Mouse (Mus musculus): ENCODE results near the gene Snrnp200. TPM values are rescaled to one million over a fixed set of nuclear protein-coding genes. Genes with fewer than 3 reads are reported as not detected.

The Snrnp200 gene
- polyA plus RNA-seq, 1 experiment = 52.0 TPM

DNA sequence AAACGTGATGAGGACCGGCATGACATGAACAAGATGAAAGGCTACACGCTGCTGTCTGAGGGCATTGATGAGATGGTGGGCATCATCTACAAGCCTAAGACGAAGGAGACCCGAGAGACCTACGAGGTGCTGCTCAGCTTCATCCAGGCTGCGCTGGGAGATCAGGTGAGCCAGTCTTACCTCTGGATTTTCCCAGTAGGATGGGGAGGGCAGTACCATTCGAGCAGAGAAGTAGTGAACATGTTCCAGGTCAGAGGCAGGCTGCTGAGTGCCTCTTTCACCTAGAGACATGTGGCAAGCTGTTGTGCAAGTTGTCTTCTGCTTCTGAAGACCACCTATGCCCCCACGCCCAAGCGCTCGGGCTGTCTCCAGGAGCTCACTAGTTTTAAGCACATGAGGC, 2.5 kb downstream of the Snrnp200 start:
- Histone ChIP-seq H3K4me1 (ENCODE audit: control insufficient read depth, insufficient read depth, low read length) (peaks cover 3% of the 10 kb centered on the region; the same call in 1 of the 2 replicates), H3K4me3 (replicated peaks; ENCODE audit: extremely low read depth, low read depth, low read length) (no peak overlapping the region)
- no peak for DNase-seq
- WGBS = 93% methylated on average over 11 of the region's 11 CpGs
- TF ChIP-seq CTCF (IDR thresholded peaks at IDR 0.05; ENCODE audit: insufficient read depth, low read length) (no peak), POLR2A (IDR thresholded peaks at IDR 0.05; ENCODE audit: borderline replicate concordance, extremely low read depth, low read depth, low read length) (no peak)

- H3K4me1 ChIP-seq (ENCODE audit: control insufficient read depth, insufficient read depth, low read length) = no peaks in the 10 kb centered on the region
- no peak for DNase-seq
- H3K4me3 ChIP-seq (replicated peaks; ENCODE audit: extremely low read depth, low read depth, low read length) = no peak overlapping the region
- WGBS = 95% methylated on average over 5 of the region's 5 CpGs
- TF ChIP-seq CTCF (IDR thresholded peaks at IDR 0.05; ENCODE audit: insufficient read depth, low read length) (no peak), POLR2A (IDR thresholded peaks at IDR 0.05; ENCODE audit: borderline replicate concordance, extremely low read depth, low read depth, low read length) (no peak)
These were observed 9.6 kb downstream of the Snrnp200 start for GRCm38 (mm10) chr2:127217746-127218145.

- 100% methylated on average over 3 of the region's 3 CpGs for WGBS
- Histone ChIP-seq H3K4me1 (ENCODE audit: control insufficient read depth, insufficient read depth, low read length) (no peaks in the 10 kb centered on the region), H3K4me3 (replicated peaks; ENCODE audit: extremely low read depth, low read depth, low read length) (no peak overlapping the region)
- TF ChIP-seq POLR2A (IDR thresholded peaks at IDR 0.05; ENCODE audit: borderline replicate concordance, extremely low read depth, low read depth, low read length) (no peak), CTCF (IDR thresholded peaks at IDR 0.05; ENCODE audit: insufficient read depth, low read length) (no peak)
- no peak for DNase-seq
These were observed 17.1 kb downstream of the Snrnp200 start for GRCm38 (mm10) chr2:127225261-127225660.

DNA sequence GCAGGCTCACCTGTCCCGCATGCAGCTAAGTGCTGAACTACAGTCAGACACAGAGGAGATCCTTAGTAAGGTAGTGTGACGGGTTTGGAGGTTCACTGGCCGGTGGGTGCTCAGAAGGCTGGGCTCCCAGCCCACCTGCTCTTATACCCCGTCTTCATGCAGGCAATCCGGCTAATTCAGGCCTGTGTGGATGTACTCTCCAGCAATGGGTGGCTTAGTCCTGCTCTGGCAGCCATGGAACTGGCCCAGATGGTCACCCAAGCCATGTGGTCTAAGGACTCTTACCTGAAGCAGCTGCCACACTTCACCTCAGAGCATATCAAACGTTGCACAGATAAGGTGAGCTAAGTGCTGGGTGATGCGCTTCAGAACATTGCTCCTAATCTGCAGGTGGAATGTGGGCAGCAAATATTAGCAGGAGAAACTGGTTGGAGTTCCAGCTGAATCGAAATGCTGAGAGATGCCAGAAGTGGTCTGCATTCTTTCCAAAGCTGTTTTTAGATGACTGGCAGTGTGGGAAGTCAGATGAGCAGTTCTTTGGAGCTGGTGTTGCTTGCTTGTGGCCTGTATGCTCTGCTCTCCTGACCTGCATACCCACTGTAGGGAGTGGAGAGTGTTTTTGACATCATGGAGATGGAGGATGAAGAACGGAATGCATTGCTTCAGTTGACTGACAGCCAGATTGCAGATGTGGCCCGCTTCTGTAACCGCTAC, 29.9 kb downstream of the Snrnp200 start:
- H3K4me1 ChIP-seq (ENCODE audit: control insufficient read depth, insufficient read depth, low read length) = no peaks in the 10 kb centered on the region
- TF ChIP-seq CTCF (IDR thresholded peaks at IDR 0.05; ENCODE audit: insufficient read depth, low read length) (no peak), POLR2A (IDR thresholded peaks at IDR 0.05; ENCODE audit: borderline replicate concordance, extremely low read depth, low read depth, low read length) (no peak)
- H3K4me3 ChIP-seq (replicated peaks; ENCODE audit: extremely low read depth, low read depth, low read length) = no peak overlapping the region
- DNase-seq = no peak
- 90% methylated on average over 11 of the region's 11 CpGs for WGBS

DNA sequence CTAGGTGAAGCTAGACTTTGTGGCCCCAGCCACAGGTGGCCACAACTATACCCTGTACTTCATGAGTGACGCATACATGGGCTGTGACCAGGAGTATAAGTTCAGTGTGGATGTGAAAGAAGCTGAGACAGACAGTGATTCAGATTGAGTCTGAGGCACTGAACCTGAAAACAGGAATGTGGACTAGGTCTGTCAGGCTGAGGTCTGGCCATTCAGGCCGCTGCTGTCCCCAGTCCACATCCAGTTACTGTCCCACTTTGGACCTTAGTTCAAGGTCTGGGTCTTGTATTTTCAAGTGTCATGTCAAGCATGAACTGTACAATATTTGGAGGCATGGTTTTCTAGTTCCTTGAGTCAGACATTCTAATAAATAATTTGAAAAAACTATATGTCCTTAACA, 31.9 kb downstream of the Snrnp200 start:
- DNase-seq = no peak
- no peak for TF ChIP-seq POLR2A (IDR thresholded peaks at IDR 0.05; ENCODE audit: borderline replicate concordance, extremely low read depth, low read depth, low read length)
- TF ChIP-seq CTCF (IDR thresholded peaks at IDR 0.05; ENCODE audit: insufficient read depth, low read length) = no peak
- Histone ChIP-seq H3K4me1 (ENCODE audit: control insufficient read depth, insufficient read depth, low read length) (no peaks in the 10 kb centered on the region), H3K4me3 (replicated peaks; ENCODE audit: extremely low read depth, low read depth, low read length) (no peak overlapping the region)
- 97% methylated on average over 2 of the region's 2 CpGs for WGBS

GRCm38 (mm10) chr2:127247592-127248333, 39.6 kb downstream of the Snrnp200 start, which contains the start of the genes Ciao1 and Tmem127:
Gene Ciao1, minus strand, starts transcription at chr2:127247816.
Gene Tmem127, plus strand, starts transcription at chr2:127247908.
- under 1% methylated on average over 53 of the region's 53 CpGs for WGBS
- H3K4me3 ChIP-seq (replicated peaks; ENCODE audit: extremely low read depth, low read depth, low read length) = peak within 1 kb of the TSS; percentile 92
- peak; percentile 94 for DNase-seq
- TF ChIP-seq POLR2A (IDR thresholded peaks at IDR 0.05; ENCODE audit: borderline replicate concordance, extremely low read depth, low read depth, low read length) (peak; percentile 58; the same call in 1 of the 2 replicates), CTCF (IDR thresholded peaks at IDR 0.05; ENCODE audit: insufficient read depth, low read length) (no peak)
- peaks cover 17% of the 10 kb centered on the region for H3K4me1 ChIP-seq (ENCODE audit: control insufficient read depth, insufficient read depth, low read length)

GRCm38 (mm10) chr2:127248334-127249004, 40.3 kb downstream of the Snrnp200 start:
- Histone ChIP-seq H3K4me3 (replicated peaks; ENCODE audit: extremely low read depth, low read depth, low read length) (peak overlapping the region; percentile 92), H3K4me1 (ENCODE audit: control insufficient read depth, insufficient read depth, low read length) (peaks cover 17% of the 10 kb centered on the region)
- peak; percentile 37 for DNase-seq
- no peak for TF ChIP-seq CTCF (IDR thresholded peaks at IDR 0.05; ENCODE audit: insufficient read depth, low read length)
- no peak for TF ChIP-seq POLR2A (IDR thresholded peaks at IDR 0.05; ENCODE audit: borderline replicate concordance, extremely low read depth, low read depth, low read length)
- WGBS = under 1% methylated on average over 39 of the region's 39 CpGs

GRCm38 (mm10) chr2:127250291-127251008, 42.3 kb downstream of the Snrnp200 start:
- 79% methylated on average over 9 of the region's 9 CpGs for WGBS
- H3K4me1 ChIP-seq (ENCODE audit: control insufficient read depth, insufficient read depth, low read length) = peaks cover 17% of the 10 kb centered on the region
- no peak for DNase-seq
- no peak overlapping the region for H3K4me3 ChIP-seq (replicated peaks; ENCODE audit: extremely low read depth, low read depth, low read length)
- no peak for TF ChIP-seq CTCF (IDR thresholded peaks at IDR 0.05; ENCODE audit: insufficient read depth, low read length)

- WGBS = 58% methylated on average over 3 of the region's 3 CpGs
- Histone ChIP-seq H3K4me1 (ENCODE audit: control insufficient read depth, insufficient read depth, low read length) (peaks cover 17% of the 10 kb centered on the region), H3K4me3 (replicated peaks; ENCODE audit: extremely low read depth, low read depth, low read length) (no peak overlapping the region)
- no peak for DNase-seq
- TF ChIP-seq POLR2A (IDR thresholded peaks at IDR 0.05; ENCODE audit: borderline replicate concordance, extremely low read depth, low read depth, low read length) (no peak), CTCF (IDR thresholded peaks at IDR 0.05; ENCODE audit: insufficient read depth, low read length) (no peak)
These were observed 43.3 kb downstream of the Snrnp200 start for GRCm38 (mm10) chr2:127251457-127251856.

Data from lung, adult 2 months (tissue).